Mouse (Mus musculus): ENCODE data around the gene Npm1. TPM values are rescaled to one million over a fixed set of nuclear protein-coding genes. Genes with fewer than 3 reads are reported as not detected.

Npm1 gene
- total RNA-seq, 2 experiments from 2014 or later, result 178 to 185 TPM

DNA sequence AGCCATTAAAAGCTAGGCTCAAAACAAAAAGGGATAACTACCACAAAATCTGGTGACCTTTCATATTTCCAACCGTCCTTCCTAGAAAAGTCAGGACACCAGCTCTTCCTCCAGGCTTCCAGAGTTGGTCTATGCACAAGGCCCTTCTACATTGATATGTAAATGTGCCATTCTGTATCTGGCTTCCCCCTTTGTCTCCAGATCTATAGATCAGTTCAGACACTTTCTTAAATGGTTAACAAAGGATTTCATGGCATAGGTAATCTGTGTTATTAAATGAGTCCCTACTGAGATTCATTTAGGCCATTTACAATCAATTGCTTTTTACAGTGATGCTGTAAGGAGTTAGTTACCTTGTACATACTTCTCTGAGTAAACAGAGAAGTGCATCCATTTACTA is 16.8 kb upstream of the Npm1 start:
- DNase-seq, result no peak

DNA sequence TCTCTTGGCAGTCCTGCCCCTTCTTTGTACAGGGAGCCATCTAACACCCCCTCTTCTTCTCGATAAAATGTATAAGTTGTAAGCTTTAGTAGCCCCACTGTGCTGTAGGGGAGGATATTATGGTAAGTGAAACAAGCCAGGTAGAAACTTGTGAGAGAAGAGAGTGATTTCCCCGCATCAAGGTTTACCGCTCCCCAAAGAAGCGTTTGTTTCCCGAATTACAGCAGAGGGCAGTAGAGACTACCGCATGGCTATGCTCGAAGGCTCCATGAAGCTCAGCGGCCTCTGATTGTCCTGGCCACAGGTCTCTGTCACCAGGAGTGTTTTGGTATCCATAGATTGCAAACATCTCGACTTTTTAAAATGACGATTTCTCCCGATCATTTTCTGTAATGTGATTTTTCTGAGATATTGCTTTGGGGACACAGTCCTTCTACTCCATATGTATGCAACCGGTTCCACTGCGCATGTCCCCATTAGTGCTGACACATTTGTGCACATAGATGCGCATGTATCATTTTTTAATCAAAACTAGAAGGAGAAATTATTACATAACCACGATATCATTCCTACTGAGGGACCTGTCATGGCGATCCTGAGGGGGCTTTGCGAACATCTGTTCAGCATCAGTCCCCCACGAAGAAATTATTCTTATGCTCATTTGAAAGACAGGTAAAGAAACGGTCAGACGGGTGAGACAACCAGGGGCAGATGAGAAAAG is 13.7 kb upstream of the Npm1 start:
- DNase-seq, result peak in 1 of 2 experiments; percentile 30

DNA sequence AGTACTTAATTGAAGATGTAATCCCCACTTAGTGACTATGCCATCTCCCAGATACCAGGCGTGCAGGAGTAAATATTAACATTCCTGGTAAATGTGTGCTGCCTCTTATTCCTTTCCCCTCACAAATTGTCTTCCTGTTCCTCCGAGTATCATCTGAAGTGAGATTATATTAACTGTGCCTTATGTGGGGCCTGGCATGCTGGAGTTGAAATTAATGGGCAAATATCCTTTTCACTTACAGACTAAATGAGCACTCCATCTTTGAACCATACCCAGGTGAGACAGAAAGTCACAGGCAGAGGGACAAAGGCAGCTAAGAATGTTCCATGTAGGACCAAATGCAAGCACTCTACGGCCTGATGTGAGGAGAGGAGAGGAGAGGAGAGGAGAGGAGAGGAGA is 12.8 kb upstream of the Npm1 start:
- DNase-seq, result no peak

DNA sequence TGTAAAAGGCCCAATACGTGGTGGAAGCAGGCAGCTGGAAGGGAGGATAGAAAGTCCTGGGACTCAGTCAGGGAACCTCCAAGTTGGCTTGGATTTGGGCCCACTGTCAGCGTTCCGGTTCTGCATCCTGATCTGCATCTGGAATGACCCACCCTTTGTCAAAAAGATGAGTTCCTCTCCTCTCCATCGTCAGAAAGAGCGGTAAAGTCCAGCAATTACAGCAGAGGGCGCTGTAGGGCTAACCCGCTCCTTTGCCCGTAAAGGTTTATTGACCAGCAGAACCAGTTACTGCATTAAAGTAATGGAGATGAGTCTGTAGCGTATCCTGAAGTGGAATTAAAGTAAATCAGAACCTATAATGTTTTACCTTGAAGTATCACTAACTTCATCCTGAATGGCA is 7.5 kb upstream of the Npm1 start:
- DNase-seq, result peak; percentile 18 to 31

DNA sequence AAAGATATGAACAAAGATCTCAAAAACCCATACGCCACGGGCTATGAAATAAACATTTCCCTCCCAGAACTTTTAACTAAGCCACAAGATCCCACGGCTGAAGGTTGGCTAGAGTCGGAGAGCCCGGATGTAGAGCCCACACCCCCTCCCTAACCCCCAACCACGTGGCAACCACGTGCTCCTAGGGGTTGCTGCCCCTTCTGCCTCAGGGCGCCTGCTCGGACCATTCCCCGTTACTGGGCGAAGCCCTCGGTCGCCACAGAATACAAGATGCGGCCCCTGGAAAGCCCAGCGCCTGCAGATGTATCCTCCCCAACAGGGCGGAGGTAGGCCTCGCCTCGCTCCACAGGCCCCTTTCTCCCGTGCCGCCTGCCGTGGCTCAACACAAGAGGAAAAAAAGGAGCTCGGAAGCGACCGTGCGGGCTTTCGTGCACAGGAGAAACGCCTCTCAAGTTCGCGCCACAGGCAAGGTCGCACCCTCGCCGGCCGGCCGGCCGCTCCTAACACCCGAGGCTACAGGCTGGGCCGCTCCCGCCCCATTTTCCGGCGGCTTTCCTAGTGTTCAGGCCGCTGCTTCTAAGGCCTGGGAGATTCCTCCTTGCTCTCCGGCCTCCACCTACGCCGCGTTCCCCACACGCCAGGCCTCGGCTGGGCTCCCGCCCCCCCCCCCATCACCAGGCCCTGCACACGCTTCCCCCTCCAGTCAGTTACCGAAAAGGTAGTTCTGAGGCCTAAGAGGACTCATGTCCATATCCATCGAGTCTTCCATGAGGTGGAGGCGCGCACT is 602 bp downstream of the Npm1 start:
- peak; percentile 59 to 66 for DNase-seq

DNA sequence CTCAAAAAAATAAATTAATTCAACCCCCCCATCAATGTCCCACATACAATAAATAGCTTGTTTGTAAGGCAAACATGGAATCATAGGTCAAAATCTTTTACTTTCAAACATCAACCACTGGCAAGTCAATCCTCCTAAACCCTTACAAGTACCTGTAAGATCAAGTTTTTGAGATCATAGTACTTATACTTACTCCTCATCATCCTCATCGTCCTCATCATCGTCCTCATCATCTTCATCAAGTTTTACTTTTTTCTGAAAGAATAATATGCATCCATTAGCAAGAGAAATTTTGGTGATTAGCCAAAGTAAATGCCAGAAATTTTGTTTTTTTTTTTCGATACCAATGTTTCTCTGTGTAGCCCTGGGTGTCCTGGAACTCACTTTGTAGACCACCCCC is 3.3 kb downstream of the Npm1 start:
- no peak for DNase-seq

DNA sequence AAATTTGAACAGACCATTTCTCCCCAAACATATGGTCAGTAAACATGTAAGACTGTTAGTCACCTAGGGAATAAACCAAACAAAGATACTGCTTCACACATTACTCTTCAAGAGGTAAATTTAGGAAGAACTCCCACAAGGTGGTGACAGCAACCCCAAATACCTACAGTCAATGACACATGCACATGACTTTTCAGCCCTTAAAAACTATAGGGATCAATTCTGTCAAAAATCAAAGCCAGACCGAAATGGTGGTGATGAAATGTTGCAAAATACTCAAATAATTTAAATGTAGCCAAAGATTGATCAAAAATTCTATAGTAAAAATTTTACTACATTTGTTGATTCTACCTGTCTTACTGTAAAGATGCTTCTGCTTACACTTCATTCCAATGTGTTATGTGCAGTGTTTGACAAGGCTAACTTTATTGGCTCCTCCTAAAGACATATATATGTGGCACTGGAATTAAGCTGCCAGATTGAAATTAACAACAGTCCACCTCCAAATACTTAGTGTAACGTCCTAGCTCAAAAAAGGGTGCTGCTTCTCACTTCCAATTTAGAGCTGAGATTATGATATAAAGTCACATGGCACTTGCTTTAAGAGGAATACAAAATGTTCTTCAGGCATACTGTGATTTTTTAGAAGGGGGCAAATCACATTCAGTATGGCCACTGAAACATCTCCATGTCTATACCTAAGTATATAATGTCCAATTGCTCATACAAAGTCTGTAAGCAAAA is 5.4 kb downstream of the Npm1 start:
- DNase-seq, result no peak

DNA sequence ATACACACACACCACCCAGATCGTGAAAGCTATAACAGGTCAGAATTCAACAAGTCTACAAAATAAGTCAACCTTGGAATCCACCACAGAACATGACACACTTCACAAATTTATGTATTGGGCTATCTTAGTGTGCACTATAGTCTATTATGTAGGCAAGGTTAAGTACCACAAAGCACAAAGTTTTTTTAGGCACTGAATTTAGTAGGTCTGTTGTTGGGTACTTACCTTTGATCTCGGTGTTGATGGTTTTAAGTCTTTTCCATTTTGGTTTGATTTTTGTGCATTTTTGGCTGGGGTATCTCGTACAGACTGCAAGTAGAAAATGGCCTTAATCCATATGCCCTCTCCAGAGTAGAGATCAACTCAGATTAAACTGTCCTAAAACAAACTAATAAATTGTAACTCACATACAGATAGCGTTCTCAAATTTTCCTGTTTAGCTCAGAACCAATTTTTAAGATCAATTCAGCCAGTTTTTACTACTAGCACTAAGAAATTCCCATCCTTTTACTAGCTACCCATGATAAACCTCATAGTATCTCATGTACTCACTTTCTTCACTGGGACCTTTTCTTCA is 6.5 kb downstream of the Npm1 start:
- no peak for DNase-seq

DNA sequence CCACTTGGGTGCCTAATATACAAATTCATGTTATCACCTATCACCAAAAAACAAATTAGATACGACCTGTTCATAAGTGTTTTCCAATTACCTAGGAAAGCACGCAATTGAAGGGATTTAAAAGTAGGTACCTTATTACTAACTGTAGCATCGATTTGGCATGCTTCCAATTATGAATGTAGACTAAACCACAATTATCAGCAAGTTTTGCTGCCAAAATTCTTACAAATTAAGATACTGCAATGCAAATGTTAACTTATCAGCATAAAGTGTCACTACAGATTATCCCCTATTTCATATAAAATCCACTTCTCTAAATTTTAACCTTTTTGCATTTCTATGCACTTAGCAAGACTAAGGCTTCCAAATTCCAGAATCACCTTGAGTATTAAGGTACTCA is 8.5 kb downstream of the Npm1 start:
- no peak for DNase-seq

DNA sequence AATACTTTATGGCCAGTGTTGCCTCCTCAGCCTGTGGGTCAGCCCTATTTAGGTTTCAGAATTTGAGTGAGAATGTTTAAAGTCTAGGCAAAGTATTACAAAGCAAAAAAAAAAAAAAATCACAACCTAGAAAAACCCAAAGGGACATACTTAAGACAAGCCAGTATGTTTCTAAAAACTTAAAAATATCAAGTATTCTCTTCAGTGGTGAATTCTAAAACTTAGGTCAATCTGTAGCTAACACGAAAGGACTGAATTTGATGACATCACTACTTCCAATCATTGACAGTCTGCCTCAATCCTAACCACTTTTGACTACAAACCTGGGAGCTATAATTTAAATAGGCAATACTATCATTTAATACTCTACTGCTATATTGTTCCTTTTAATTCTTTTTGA is 10.0 kb downstream of the Npm1 start:
- no peak for DNase-seq

DNA sequence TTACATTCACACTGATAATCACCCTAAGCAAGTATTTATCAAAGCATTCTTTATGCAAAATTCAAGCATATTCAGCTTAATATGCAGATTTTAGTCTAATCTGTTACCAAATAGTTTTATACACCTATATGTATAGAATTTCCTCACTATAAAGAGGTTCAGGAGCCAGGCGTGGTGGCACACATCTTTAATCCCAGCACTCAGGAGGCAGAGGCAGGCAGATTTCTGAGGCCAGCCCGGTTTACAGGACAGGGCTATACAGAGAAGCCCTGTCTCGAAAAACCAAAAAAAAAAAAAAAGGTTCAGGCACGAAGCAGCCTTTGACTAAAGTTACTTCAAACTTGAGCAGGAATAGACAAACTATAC is 11.2 kb downstream of the Npm1 start:
- no peak for DNase-seq

DNA sequence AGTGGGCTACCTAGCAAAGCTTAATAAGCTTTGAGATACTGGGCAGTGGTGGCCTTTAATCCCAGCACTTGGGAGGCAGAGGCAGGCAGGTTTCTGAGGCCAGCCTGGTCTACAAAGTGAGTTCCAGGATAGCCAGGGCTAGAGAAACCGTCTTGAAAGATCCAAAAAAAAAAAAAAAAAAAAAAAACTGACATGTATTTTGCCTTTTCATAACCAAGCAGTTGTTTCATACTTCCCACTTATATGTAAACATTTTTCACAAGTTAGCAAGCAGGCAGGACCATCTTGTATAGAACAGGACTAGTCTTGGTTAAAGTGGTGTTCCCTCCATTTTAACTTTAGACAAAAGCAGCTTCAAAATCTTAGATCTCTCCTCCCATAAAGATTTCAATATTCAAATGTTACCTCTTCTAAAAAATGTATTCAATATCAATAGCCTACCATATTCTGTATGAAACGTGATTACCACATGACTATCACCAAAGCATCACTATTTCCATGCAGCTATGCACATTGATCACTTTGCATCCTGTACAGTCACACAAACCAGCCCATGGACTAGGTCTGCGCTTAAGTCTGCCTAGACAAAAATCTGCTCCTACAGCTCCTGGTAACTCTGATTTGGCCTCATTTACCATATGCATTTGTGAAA is 11.8 kb downstream of the Npm1 start:
- no peak for DNase-seq

DNA sequence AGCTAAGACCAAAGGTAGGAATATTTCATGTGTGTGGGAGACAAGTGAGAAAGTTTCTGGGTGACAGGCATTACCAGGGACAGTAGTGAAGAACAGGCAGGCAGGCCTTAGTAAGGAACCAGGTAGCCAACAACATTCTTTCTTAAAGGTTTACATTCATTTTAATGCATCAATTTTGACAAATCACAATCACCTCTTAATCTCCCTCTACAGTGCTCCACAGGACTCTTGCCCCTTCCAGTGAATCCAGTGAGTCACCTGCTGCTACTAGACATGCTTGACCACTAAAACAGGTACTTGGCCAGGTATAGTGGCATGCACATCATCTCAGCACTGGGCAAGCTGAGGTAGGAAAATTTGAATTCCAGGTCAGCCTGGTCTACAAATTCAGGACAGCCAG is 12.6 kb downstream of the Npm1 start:
- no peak for DNase-seq

DNA sequence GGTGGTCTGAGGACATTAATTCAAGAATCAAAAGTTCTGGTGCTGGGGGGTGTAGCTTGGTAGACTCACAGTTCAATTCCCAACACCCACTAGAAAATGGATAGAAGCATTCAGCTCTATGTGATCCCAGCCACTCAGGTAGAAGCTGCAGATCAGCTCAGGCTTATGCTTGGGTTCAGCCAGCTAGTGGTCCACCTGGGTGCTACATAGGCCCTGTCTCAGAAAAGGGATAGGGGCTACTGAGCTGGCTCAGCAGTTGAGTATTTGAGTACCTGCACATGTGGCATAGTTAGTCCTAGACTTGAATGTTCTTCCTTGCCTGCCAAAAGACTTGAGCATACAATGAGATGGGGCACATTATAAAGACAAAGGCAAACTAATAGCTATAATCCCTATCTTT is 13.6 kb downstream of the Npm1 start:
- DNase-seq, result no peak

DNA sequence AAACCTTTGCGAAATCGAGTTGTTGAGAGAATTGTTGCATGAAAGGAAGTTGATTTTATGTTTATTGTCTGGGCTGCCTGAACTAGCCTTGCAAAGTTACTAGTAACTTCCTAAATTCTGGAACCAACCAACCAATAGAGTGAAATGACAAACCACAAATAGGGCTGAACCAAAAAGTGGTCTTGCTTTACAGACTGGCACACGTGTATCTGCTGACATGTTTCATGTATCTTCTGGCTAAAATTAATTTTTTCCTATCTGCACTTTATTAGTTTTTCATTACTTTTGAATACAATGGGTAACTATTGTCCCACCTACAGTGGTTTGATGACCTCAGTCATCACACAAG is 13.9 kb downstream of the Npm1 start:
- DNase-seq, result no peak

DNA sequence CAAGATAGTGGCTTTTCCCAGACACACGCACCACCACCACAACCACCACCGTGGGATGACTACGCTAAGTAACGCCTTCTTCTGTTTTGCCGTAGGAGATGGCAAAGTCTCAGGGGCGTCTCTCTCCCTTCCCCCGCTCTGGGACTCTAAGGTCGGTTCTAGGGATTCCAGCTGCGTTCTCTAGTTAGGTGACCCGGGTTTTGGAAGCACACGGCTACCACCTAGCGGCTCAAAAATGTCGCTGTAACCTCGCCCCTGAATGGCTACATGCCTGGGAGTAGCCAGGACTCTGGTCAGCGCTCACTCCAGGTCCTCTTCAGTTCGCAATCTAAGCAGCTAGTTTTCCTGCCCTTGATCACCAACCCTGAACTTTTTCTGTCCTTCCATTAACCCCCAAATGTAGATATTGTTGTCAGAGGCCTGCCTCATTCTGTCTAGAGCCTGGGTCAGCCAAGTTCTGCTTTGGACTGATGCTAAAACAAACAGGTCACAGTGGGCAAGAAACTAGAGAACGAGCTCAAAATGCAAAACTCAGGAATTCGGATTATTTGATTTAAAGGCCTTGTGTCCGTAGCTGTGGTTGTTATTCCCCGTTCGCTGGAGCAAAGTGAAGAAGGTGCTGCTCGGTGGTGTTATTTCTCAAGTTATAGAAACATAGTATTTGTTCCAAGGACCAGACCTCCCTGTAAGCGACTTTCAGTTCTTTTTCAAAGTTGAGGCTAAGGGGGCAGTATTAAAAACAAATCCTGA is 14.5 kb downstream of the Npm1 start:
- peak; percentile 65 to 67 for DNase-seq

DNA sequence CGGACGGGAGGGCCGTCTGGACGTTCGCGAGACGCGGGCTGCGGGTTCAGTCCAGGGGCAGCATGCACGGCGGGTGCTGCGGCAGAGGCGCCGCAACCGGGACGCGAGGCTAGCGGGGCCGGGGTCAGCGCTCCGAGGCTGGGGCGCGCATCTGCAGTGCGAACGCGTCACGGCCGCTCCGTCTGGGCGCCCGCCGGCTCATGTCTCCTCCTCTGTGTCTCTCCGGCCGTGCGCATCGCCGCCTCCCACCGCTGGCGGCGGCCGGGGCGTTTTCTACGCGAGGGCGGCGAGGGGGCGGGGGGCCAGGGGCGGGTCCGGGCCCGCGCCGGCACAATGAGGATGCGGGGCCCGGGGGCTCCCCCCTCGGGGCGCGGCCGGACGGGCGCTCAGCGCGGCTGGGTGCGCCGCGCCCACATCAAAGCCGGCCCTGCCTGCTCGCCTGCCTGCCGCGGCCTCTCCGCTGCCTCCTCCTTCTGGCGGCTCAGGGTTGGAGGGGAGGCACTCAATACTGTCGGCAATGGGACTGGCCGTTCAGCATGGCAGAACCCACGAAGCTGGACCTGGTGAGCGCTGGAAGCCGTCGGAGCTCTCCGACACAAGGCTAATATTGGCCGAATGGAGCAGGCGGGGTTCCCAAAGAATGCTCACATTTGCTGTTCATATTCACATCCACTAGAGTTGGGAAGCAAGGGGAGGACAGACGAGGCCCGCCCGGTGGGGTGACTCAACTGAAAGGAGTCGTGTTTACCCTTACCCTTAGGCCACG is 15.3 kb downstream of the Npm1 start:
- peak in 1 of 2 experiments; percentile 38 for DNase-seq

DNA sequence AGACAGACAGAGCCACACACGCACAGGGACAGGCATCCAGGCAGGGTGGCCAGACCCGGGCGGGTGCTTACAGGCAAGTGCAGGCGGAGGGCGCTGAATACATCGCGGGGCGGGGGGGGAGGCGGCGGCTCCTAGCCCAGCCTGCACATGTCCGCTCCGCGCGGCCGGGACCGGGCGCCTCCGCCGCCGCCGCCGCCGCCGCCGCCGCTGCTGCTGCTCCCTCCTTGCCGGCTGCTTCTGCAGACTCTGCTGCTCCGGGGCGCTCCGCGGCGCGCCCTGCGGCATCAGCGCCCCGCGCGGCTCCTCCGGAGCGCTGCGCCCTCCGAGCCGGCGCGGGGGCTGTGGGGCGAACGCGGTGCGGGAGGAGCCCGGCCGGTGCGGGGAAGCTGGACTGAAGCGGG is 15.8 kb downstream of the Npm1 start, which contains the start of gene Fgf18:
TSS of gene Fgf18 (minus strand) at position 230 of the 401 bp plus-strand sequence.
- peak in 1 of 2 experiments; percentile 28 for DNase-seq

DNA sequence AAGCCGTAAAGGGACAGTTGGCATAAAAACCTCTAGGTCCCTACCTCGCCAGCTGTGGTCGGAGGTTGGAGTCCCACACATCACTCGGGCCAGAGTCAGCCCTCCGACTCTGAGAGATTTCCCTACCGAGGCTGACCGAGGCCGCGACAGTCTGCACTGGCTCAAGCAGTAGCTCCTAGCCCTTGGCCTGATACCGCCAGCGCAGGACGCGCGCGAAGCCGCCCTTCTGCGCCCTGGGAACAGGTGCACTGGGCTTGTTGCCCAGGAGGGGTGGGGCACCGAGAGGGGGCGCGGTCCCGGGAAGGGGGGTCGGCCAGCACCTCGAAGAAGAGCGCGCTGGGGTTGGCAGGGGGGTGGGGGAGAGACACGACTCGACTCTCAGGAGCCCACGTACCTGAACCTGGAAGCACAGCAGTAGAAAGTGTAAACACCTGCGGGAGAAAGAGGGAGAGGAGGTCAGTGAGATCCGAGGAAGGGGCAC is 16.3 kb downstream of the Npm1 start:
- peak in 1 of 2 experiments; percentile 23 for DNase-seq

DNA sequence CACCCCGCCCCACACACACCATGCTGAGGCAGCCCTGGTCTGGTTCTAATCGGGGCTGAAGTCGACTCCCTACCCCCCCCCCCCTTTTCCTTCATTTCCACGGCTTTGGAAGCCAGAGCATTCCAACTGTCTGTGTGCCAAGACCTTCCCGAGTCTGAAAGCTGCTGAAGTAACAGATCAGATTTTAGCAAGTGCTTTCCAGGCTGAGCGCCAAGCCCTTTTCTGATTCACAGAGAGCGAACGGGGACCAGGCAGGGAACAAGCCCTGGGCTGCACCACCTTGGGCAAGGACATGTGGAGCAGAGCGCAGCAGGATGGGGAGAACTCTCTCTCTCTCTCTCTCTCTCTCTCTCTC is 16.9 kb downstream of the Npm1 start:
- peak; percentile 66 to 75 for DNase-seq
